Mouse (Mus musculus): ENCODE measurements around the gene Gm28043.

- TF ChIP-seq POLR2A (IDR thresholded peaks at IDR 0.05; ENCODE audit: control insufficient read depth, low read depth, low read length), result no peak
- no peak for TF ChIP-seq CTCF (IDR thresholded peaks at IDR 0.05; ENCODE audit: control insufficient read depth, insufficient read depth, insufficient replicate concordance, low read depth, low read length)
Measured at GRCm38 (mm10) chr17:29660762-29661391, 46.2 kb downstream of the Gm28043 start.

Measured in testis, adult 2 months (tissue).